Mouse (Mus musculus) hindbrain, embryonic 12.5 days (tissue): ENCODE data around the gene Cradd. TPM values are rescaled to one million over a fixed set of nuclear protein-coding genes. Genes with fewer than 3 reads are reported as not detected.

ENCODE experiments used
- ATAC-seq: fragments of 200-750 bp; cut with Nextera tagmentation; 2 replicates; pipeline ENCODE4 v1.8.0; 2017; ENCODE audit warnings: moderate TSS enrichment; ENCODE audit not compliant: low FRiP score
- H3K27ac ChIP-seq: fragments of 300-500 bp; sonication (generic); 2 replicates; pipeline ENCODE4 v1.5.1; 2016; ENCODE audit warnings: mild to moderate bottlenecking
- H3K27me3 ChIP-seq: fragments of 300-500 bp; sonication (generic); 2 replicates; pipeline ENCODE4 v1.6.1; 2016; ENCODE audit warnings: mild to moderate bottlenecking
- H3K36me3 ChIP-seq: fragments of 300-500 bp; sonication (generic); 2 replicates; pipeline ENCODE4 v1.6.1; 2016; ENCODE audit warnings: mild to moderate bottlenecking
- H3K4me1 ChIP-seq: fragments of 300-500 bp; sonication (generic); 2 replicates; pipeline ENCODE4 v1.6.1; 2016
- H3K4me2 ChIP-seq: fragments of 300-500 bp; sonication (generic); replicated peaks from 2 replicates; pipeline ENCODE4 v1.6.1; 2016; ENCODE audit warnings: mild to moderate bottlenecking
- H3K4me3 ChIP-seq: fragments of 300-500 bp; sonication (generic); 2 replicates; pipeline ENCODE4 v1.5.1; 2016; ENCODE audit warnings: mild to moderate bottlenecking
- H3K9ac ChIP-seq: fragments of 300-500 bp; sonication (generic); 2 replicates; pipeline ENCODE4 v1.6.1; 2016; ENCODE audit warnings: mild to moderate bottlenecking, moderate library complexity
- H3K9me3 ChIP-seq: fragments of 300-500 bp; sonication (generic); replicated peaks from 2 replicates; pipeline ENCODE4 v1.6.1; 2016; ENCODE audit warnings: mild to moderate bottlenecking
- WGBS: fragments of 180-500 bp; shearing (Covaris S2); methylation state at CpG from one replicate; pipeline ENCODE4 v1.1.7; 2016; 5-methylcytosine and 5-hydroxymethylcytosine counted together
- polyA plus RNA-seq: library from polyadenylated mRNA; unstranded; fragments of >200 nt; fragmentation: Nextera tagmentation; extraction: Ambion mirVana; gene quantifications from 2 replicates; pipeline ENCODE4 v1.2.1, GENCODE M21; 2016

Gene Cradd
- polyA plus RNA-seq, 1 experiment from 2014 or later = 12.4 TPM

GRCm38 (mm10) chr10:95310688-95311441, 13.1 kb downstream of the Cradd start:
- H3K36me3 ChIP-seq = no peaks in the 10 kb centered on the region
- H3K4me2 ChIP-seq = peak overlapping the region; percentile 35
- ATAC-seq = peak; percentile 78
- H3K27ac ChIP-seq = peak overlapping the region; percentile 60
- H3K9ac ChIP-seq = no peak overlapping the region
- H3K27me3 ChIP-seq = peaks cover 4% of the 10 kb centered on the region
- no peak overlapping the region; the same call in 1 of the 2 replicates for H3K4me3 ChIP-seq
- WGBS = 4% methylated on average over 21 of the region's 21 CpGs
- peaks cover 18% of the 10 kb centered on the region for H3K4me1 ChIP-seq
- no peaks in the 10 kb centered on the region for H3K9me3 ChIP-seq

- no peaks in the 10 kb centered on the region for H3K9me3 ChIP-seq
- no peak overlapping the region for H3K4me3 ChIP-seq
- H3K9ac ChIP-seq = no peak overlapping the region
- peaks cover 15% of the 10 kb centered on the region for H3K4me1 ChIP-seq
- no peak overlapping the region for H3K27ac ChIP-seq
- ATAC-seq = no peak
- H3K36me3 ChIP-seq = no peaks in the 10 kb centered on the region
- peaks cover 4% of the 10 kb centered on the region for H3K27me3 ChIP-seq
- WGBS = 37% methylated on average over 13 of the region's 13 CpGs
- no peak overlapping the region for H3K4me2 ChIP-seq
Observed at GRCm38 (mm10) chr10:95309412-95310322, 14.3 kb downstream of the Cradd start.

GRCm38 (mm10) chr10:95308991-95309390, 14.9 kb downstream of the Cradd start:
- Histone ChIP-seq H3K4me1 (peaks cover 19% of the 10 kb centered on the region), H3K4me2 (no peak overlapping the region), H3K36me3 (no peaks in the 10 kb centered on the region), H3K9ac (no peak overlapping the region), H3K4me3 (no peak overlapping the region), H3K27ac (no peak overlapping the region), H3K9me3 (no peaks in the 10 kb centered on the region), H3K27me3 (peaks cover 4% of the 10 kb centered on the region)
- ATAC-seq = no peak
- WGBS = 75% methylated on average over 12 of the region's 12 CpGs

GRCm38 (mm10) chr10:95307916-95308315, 16.0 kb downstream of the Cradd start:
- Histone ChIP-seq H3K4me2 (no peak overlapping the region), H3K9me3 (no peaks in the 10 kb centered on the region), H3K9ac (no peak overlapping the region), H3K4me1 (peaks cover 19% of the 10 kb centered on the region), H3K27me3 (peaks cover 4% of the 10 kb centered on the region), H3K36me3 (no peaks in the 10 kb centered on the region), H3K4me3 (no peak overlapping the region), H3K27ac (no peak overlapping the region)
- WGBS = 90% methylated on average over 5 of the region's 5 CpGs
- no peak for ATAC-seq

- no peak overlapping the region for H3K4me2 ChIP-seq
- H3K4me3 ChIP-seq = no peak overlapping the region
- peaks cover 25% of the 10 kb centered on the region for H3K4me1 ChIP-seq
- no peak overlapping the region for H3K27ac ChIP-seq
- no peak for ATAC-seq
- H3K9me3 ChIP-seq = no peaks in the 10 kb centered on the region
- no peaks in the 10 kb centered on the region for H3K27me3 ChIP-seq
- no peak overlapping the region for H3K9ac ChIP-seq
- 39% methylated on average over 11 of the region's 11 CpGs for WGBS
- no peaks in the 10 kb centered on the region for H3K36me3 ChIP-seq
Observed at GRCm38 (mm10) chr10:95306824-95307552, 16.9 kb downstream of the Cradd start.

GRCm38 (mm10) chr10:95304240-95304639, 19.7 kb downstream of the Cradd start:
- no peaks in the 10 kb centered on the region for H3K27me3 ChIP-seq
- no peak overlapping the region for H3K4me3 ChIP-seq
- 58% methylated on average over 4 of the region's 4 CpGs for WGBS
- no peak overlapping the region for H3K27ac ChIP-seq
- no peak overlapping the region for H3K9ac ChIP-seq
- H3K4me2 ChIP-seq = no peak overlapping the region
- no peaks in the 10 kb centered on the region for H3K36me3 ChIP-seq
- no peaks in the 10 kb centered on the region for H3K9me3 ChIP-seq
- peaks cover 13% of the 10 kb centered on the region for H3K4me1 ChIP-seq
- no peak for ATAC-seq

GRCm38 (mm10) chr10:95302211-95303163, 21.4 kb downstream of the Cradd start:
- WGBS = 57% methylated on average over 12 of the region's 12 CpGs
- Histone ChIP-seq H3K4me1 (peaks cover 20% of the 10 kb centered on the region), H3K4me2 (no peak overlapping the region), H3K27me3 (no peaks in the 10 kb centered on the region), H3K27ac (no peak overlapping the region), H3K36me3 (no peaks in the 10 kb centered on the region), H3K4me3 (no peak overlapping the region), H3K9ac (no peak overlapping the region), H3K9me3 (no peaks in the 10 kb centered on the region)
- no peak for ATAC-seq

- 91% methylated on average over 8 of the region's 8 CpGs for WGBS
- H3K9ac ChIP-seq = no peak overlapping the region
- no peak overlapping the region for H3K4me2 ChIP-seq
- peaks cover 20% of the 10 kb centered on the region for H3K4me1 ChIP-seq
- ATAC-seq = no peak
- no peaks in the 10 kb centered on the region for H3K36me3 ChIP-seq
- H3K27me3 ChIP-seq = no peaks in the 10 kb centered on the region
- no peaks in the 10 kb centered on the region for H3K9me3 ChIP-seq
- no peak overlapping the region for H3K27ac ChIP-seq
- H3K4me3 ChIP-seq = no peak overlapping the region
Observed at GRCm38 (mm10) chr10:95300178-95300793, 23.6 kb downstream of the Cradd start.

- no peak overlapping the region for H3K4me3 ChIP-seq
- no peaks in the 10 kb centered on the region for H3K9me3 ChIP-seq
- ATAC-seq = no peak
- no peak overlapping the region for H3K27ac ChIP-seq
- H3K4me2 ChIP-seq = no peak overlapping the region
- H3K36me3 ChIP-seq = no peaks in the 10 kb centered on the region
- WGBS = 88% methylated on average over 7 of the region's 7 CpGs
- no peak overlapping the region for H3K9ac ChIP-seq
- peaks cover 20% of the 10 kb centered on the region for H3K4me1 ChIP-seq
- H3K27me3 ChIP-seq = no peaks in the 10 kb centered on the region
Observed at GRCm38 (mm10) chr10:95299808-95300133, 24.2 kb downstream of the Cradd start.

GRCm38 (mm10) chr10:95299010-95299807, 24.7 kb downstream of the Cradd start:
- Histone ChIP-seq H3K4me3 (no peak overlapping the region), H3K9me3 (no peaks in the 10 kb centered on the region), H3K36me3 (no peaks in the 10 kb centered on the region), H3K4me2 (no peak overlapping the region), H3K27ac (no peak overlapping the region), H3K9ac (no peak overlapping the region), H3K4me1 (peaks cover 19% of the 10 kb centered on the region), H3K27me3 (no peaks in the 10 kb centered on the region)
- no peak for ATAC-seq
- WGBS = 81% methylated on average over 18 of the region's 18 CpGs
